Mouse (Mus musculus) urinary bladder, adult 18-20 months (tissue): ENCODE results near the gene March10.

ENCODE experiments used
- DNase-seq, 2 experiments: peaks; one replicate each; pipeline ENCODE4 v3.0.0; 2022; ENCODE audit warnings: low spot score in 2 of 2, mixed read lengths in 2 of 2

March10 gene

GRCm38 (mm10) chr11:105466756-105467155, 10.2 kb upstream of the March10 start:
- no peak for DNase-seq

GRCm38 (mm10) chr11:105465488-105465887, 9.0 kb upstream of the March10 start:
- DNase-seq, result no peak

GRCm38 (mm10) chr11:105464430-105464967, 8.0 kb upstream of the March10 start:
- no peak for DNase-seq

GRCm38 (mm10) chr11:105459900-105460299, 3.4 kb upstream of the March10 start:
- no peak for DNase-seq

- DNase-seq, result no peak
Observed at GRCm38 (mm10) chr11:105457041-105457440, 506 bp upstream of the March10 start.

- no peak for DNase-seq
Observed at GRCm38 (mm10) chr11:105455118-105455517, 1.4 kb downstream of the March10 start.

- DNase-seq, result no peak
Observed at GRCm38 (mm10) chr11:105453084-105453483, 3.5 kb downstream of the March10 start.

- no peak for DNase-seq
Observed at GRCm38 (mm10) chr11:105452504-105452903, 4.0 kb downstream of the March10 start.

- DNase-seq, result no peak
Observed at GRCm38 (mm10) chr11:105451553-105452135, 4.9 kb downstream of the March10 start.

GRCm38 (mm10) chr11:105449581-105450315, 6.8 kb downstream of the March10 start:
- DNase-seq, result no peak

GRCm38 (mm10) chr11:105447661-105448060, 8.9 kb downstream of the March10 start:
- DNase-seq, result no peak

GRCm38 (mm10) chr11:105446221-105446620, 10.3 kb downstream of the March10 start:
- DNase-seq, result no peak

GRCm38 (mm10) chr11:105445741-105446140, 10.8 kb downstream of the March10 start:
- no peak for DNase-seq

GRCm38 (mm10) chr11:105444929-105445328, 11.6 kb downstream of the March10 start:
- no peak for DNase-seq

- no peak for DNase-seq
Observed at GRCm38 (mm10) chr11:105443505-105443904, 13.0 kb downstream of the March10 start.

GRCm38 (mm10) chr11:105439796-105440195, 16.7 kb downstream of the March10 start:
- DNase-seq, result no peak

GRCm38 (mm10) chr11:105438907-105439306, 17.6 kb downstream of the March10 start:
- DNase-seq, result no peak

- no peak for DNase-seq
Observed at GRCm38 (mm10) chr11:105426441-105426840, 30.1 kb downstream of the March10 start.

GRCm38 (mm10) chr11:105424643-105425042, 31.9 kb downstream of the March10 start:
- DNase-seq, result no peak

GRCm38 (mm10) chr11:105420671-105421450, 35.7 kb downstream of the March10 start:
- no peak for DNase-seq

- no peak for DNase-seq
Observed at GRCm38 (mm10) chr11:105419946-105420345, 36.6 kb downstream of the March10 start.

- no peak for DNase-seq
Observed at GRCm38 (mm10) chr11:105414009-105414408, 42.5 kb downstream of the March10 start.
